Mouse (Mus musculus): Measurements from ENCODE around the gene Pde10a. TPM values are rescaled to one million over a fixed set of nuclear protein-coding genes. Genes with fewer than 3 reads are reported as not detected.

Gene Pde10a
- polyA plus RNA-seq, 1 experiment from 2014 or later: 1.4 TPM

DNA sequence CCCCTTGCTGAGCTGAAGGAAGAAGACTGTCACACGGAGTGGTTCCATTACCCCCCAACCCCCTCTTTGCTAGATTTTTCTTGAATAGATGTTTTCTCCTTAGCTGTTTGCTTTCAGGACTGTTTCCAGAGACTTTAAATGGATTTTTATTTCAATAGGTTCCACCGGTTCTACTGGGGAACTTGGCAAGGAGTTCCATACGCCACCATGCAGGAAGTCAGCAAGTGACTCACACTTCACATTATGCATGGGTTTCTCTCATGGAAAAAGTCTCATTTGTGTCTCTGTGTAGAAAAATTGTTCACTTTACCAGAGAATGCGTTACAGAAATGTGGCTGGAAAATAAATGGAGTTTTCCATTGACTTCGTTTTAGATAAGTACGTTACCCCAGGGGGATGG lies 248.2 kb downstream of the Pde10a start:
- H3K27me3 ChIP-seq (ENCODE audit: control insufficient read depth, insufficient read depth, low read length): no peaks in the 10 kb centered on the region
- no peak for ATAC-seq (ENCODE audit: insufficient number of reproducible peaks, insufficient read depth, low FRiP score, low read depth)
- H3K4me3 ChIP-seq (ENCODE audit: low read depth, low read length): no peak overlapping the region
- H3K4me2 ChIP-seq (replicated peaks; ENCODE audit: low read depth, low read length): no peak overlapping the region
- H3K9me3 ChIP-seq (ENCODE audit: control insufficient read depth, low read depth, low read length): no peaks in the 10 kb centered on the region
- 80% methylated on average over 6 of the region's 6 CpGs for WGBS
- no peak overlapping the region for H3K27ac ChIP-seq (ENCODE audit: low read length)
- H3K36me3 ChIP-seq (ENCODE audit: control insufficient read depth, insufficient read depth, low read length): no peaks in the 10 kb centered on the region
- no peaks in the 10 kb centered on the region for H3K4me1 ChIP-seq (ENCODE audit: control insufficient read depth, insufficient read depth, low read length)
- no peak overlapping the region for H3K9ac ChIP-seq (replicated peaks; ENCODE audit: low read depth, low read length)

DNA sequence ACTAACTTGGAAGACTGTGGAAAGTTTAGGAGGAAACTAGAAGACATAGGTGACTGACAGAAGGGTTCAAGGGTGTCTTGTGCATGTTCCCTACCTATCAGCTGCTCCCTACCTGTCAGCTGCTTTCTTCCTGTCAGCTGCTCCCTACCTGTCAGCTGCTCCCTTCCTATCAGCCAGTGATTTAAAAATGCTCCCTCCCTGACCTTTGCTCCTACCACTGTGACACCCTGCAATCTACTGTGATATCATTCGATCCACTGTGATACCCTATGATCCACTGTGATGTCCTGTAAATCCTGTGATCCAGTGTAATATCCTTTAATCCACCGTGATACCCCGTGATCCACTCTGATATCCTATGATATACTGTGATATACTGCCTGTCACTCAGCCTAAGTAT lies 249.1 kb downstream of the Pde10a start:
- no peaks in the 10 kb centered on the region for H3K9me3 ChIP-seq (ENCODE audit: control insufficient read depth, low read depth, low read length)
- 78% methylated on average over 3 of the region's 3 CpGs for WGBS

GRCm38 (mm10) chr17:8775571-8776161 lies 250.5 kb downstream of the Pde10a start:
- no peak overlapping the region for H3K4me2 ChIP-seq (replicated peaks; ENCODE audit: low read depth, low read length)
- no peaks in the 10 kb centered on the region for H3K36me3 ChIP-seq (ENCODE audit: control insufficient read depth, insufficient read depth, low read length)
- WGBS: 74% methylated on average over 11 of the region's 11 CpGs
- H3K9ac ChIP-seq (replicated peaks; ENCODE audit: low read depth, low read length): no peak overlapping the region
- H3K4me3 ChIP-seq (ENCODE audit: low read depth, low read length): no peak overlapping the region
- no peaks in the 10 kb centered on the region for H3K4me1 ChIP-seq (ENCODE audit: control insufficient read depth, insufficient read depth, low read length)
- H3K27ac ChIP-seq (ENCODE audit: low read length): no peak overlapping the region
- H3K27me3 ChIP-seq (ENCODE audit: control insufficient read depth, insufficient read depth, low read length): no peaks in the 10 kb centered on the region
- no peaks in the 10 kb centered on the region for H3K9me3 ChIP-seq (ENCODE audit: control insufficient read depth, low read depth, low read length)
- ATAC-seq (ENCODE audit: insufficient number of reproducible peaks, insufficient read depth, low FRiP score, low read depth): no peak

More for the DNA sequence above, 249.1 kb downstream of the Pde10a start:
- Histone ChIP-seq H3K4me3 (ENCODE audit: low read depth, low read length) (no peak overlapping the region), H3K27me3 (ENCODE audit: control insufficient read depth, insufficient read depth, low read length) (no peaks in the 10 kb centered on the region), H3K27ac (ENCODE audit: low read length) (no peak overlapping the region), H3K9ac (replicated peaks; ENCODE audit: low read depth, low read length) (no peak overlapping the region), H3K4me1 (ENCODE audit: control insufficient read depth, insufficient read depth, low read length) (no peaks in the 10 kb centered on the region), H3K4me2 (replicated peaks; ENCODE audit: low read depth, low read length) (no peak overlapping the region), H3K36me3 (ENCODE audit: control insufficient read depth, insufficient read depth, low read length) (no peaks in the 10 kb centered on the region)
- ATAC-seq (ENCODE audit: insufficient number of reproducible peaks, insufficient read depth, low FRiP score, low read depth): no peak

DNA sequence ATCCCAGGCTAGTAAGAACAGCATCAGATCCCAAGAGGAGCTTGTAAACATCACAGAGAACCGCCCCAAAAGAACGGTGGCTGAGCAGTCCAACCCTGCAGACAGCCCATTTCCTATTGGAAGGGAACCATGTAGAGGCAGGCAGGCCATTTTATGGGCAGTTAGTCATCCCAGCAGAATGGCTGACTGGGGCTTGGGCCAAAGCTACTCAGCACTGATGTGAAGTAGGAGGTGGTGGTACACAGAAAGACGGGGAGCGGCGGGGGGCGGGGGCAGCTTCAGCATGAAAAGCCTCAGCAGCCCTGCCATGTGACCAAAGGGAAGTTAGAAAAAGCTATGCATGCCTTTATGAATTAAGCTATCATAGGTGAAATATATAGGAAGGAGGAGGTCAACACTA lies 252.5 kb downstream of the Pde10a start:
- WGBS: 89% methylated on average over 6 of the region's 6 CpGs
- Histone ChIP-seq H3K27ac (ENCODE audit: low read length) (no peak overlapping the region), H3K4me1 (ENCODE audit: control insufficient read depth, insufficient read depth, low read length) (no peaks in the 10 kb centered on the region), H3K9ac (replicated peaks; ENCODE audit: low read depth, low read length) (no peak overlapping the region), H3K4me3 (ENCODE audit: low read depth, low read length) (no peak overlapping the region), H3K4me2 (replicated peaks; ENCODE audit: low read depth, low read length) (no peak overlapping the region), H3K36me3 (ENCODE audit: control insufficient read depth, insufficient read depth, low read length) (no peaks in the 10 kb centered on the region), H3K27me3 (ENCODE audit: control insufficient read depth, insufficient read depth, low read length) (no peaks in the 10 kb centered on the region), H3K9me3 (ENCODE audit: control insufficient read depth, low read depth, low read length) (no peaks in the 10 kb centered on the region)
- ATAC-seq (ENCODE audit: insufficient number of reproducible peaks, insufficient read depth, low FRiP score, low read depth): no peak

DNA sequence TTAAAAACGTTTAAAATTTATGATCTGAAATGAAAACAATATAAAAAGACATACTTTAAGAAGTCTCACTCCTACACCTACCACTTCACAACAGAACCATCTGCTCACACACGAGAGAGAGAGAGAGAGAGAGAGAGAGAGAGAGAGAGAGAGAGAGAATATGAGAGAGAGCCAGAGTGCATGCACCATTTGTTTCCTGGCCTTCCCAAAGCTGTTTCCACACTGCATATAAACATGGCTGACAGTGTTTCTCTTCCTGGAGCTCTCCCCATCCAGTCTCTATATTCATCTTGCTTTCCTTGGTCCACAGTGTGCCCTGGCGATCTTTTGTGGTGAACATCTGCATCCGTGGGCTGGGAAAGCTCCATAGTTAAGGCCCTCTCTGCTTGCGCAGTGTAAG lies 253.7 kb downstream of the Pde10a start:
- H3K9me3 ChIP-seq (ENCODE audit: control insufficient read depth, low read depth, low read length): no peaks in the 10 kb centered on the region
- no peaks in the 10 kb centered on the region for H3K4me1 ChIP-seq (ENCODE audit: control insufficient read depth, insufficient read depth, low read length)
- WGBS: 57% methylated on average over 5 of the region's 5 CpGs
- no peaks in the 10 kb centered on the region for H3K27me3 ChIP-seq (ENCODE audit: control insufficient read depth, insufficient read depth, low read length)
- no peak for ATAC-seq (ENCODE audit: insufficient number of reproducible peaks, insufficient read depth, low FRiP score, low read depth)
- H3K36me3 ChIP-seq (ENCODE audit: control insufficient read depth, insufficient read depth, low read length): no peaks in the 10 kb centered on the region
- H3K9ac ChIP-seq (replicated peaks; ENCODE audit: low read depth, low read length): no peak overlapping the region
- no peak overlapping the region for H3K4me2 ChIP-seq (replicated peaks; ENCODE audit: low read depth, low read length)
- no peak overlapping the region for H3K4me3 ChIP-seq (ENCODE audit: low read depth, low read length)
- H3K27ac ChIP-seq (ENCODE audit: low read length): no peak overlapping the region

DNA sequence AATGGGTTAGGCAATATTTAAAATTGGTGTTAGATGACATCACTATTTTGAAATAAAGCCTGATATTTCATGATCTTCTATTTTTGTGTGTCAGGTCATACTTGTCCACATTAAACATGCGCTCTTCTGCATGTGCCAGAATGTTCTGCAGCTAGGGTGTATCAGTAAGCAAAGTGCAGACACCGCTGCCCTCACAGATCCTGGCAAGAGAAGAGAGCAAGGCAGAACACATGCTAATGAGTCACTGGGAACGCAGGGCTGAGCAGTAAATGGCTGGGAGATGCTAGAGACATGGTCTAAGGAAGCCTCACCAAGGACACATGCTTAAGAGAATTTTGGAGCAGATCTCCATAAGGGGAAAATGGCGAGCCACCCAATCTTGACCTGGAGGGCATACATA lies 255.3 kb downstream of the Pde10a start:
- WGBS: 82% methylated on average over 4 of the region's 4 CpGs

GRCm38 (mm10) chr17:8781040-8781439 lies 255.9 kb downstream of the Pde10a start:
- no peaks in the 10 kb centered on the region for H3K9me3 ChIP-seq (ENCODE audit: control insufficient read depth, low read depth, low read length)
- H3K27ac ChIP-seq (ENCODE audit: low read length): no peak overlapping the region
- ATAC-seq (ENCODE audit: insufficient number of reproducible peaks, insufficient read depth, low FRiP score, low read depth): no peak
- H3K4me2 ChIP-seq (replicated peaks; ENCODE audit: low read depth, low read length): no peak overlapping the region
- no peaks in the 10 kb centered on the region for H3K27me3 ChIP-seq (ENCODE audit: control insufficient read depth, insufficient read depth, low read length)
- WGBS: 84% methylated on average over 2 of the region's 2 CpGs
- H3K36me3 ChIP-seq (ENCODE audit: control insufficient read depth, insufficient read depth, low read length): no peaks in the 10 kb centered on the region
- no peaks in the 10 kb centered on the region for H3K4me1 ChIP-seq (ENCODE audit: control insufficient read depth, insufficient read depth, low read length)
- no peak overlapping the region for H3K4me3 ChIP-seq (ENCODE audit: low read depth, low read length)
- H3K9ac ChIP-seq (replicated peaks; ENCODE audit: low read depth, low read length): no peak overlapping the region

More for the DNA sequence above, 255.3 kb downstream of the Pde10a start:
- Histone ChIP-seq H3K4me3 (ENCODE audit: low read depth, low read length) (no peak overlapping the region), H3K36me3 (ENCODE audit: control insufficient read depth, insufficient read depth, low read length) (no peaks in the 10 kb centered on the region), H3K27ac (ENCODE audit: low read length) (no peak overlapping the region), H3K9me3 (ENCODE audit: control insufficient read depth, low read depth, low read length) (no peaks in the 10 kb centered on the region), H3K27me3 (ENCODE audit: control insufficient read depth, insufficient read depth, low read length) (no peaks in the 10 kb centered on the region), H3K9ac (replicated peaks; ENCODE audit: low read depth, low read length) (no peak overlapping the region), H3K4me1 (ENCODE audit: control insufficient read depth, insufficient read depth, low read length) (no peaks in the 10 kb centered on the region), H3K4me2 (replicated peaks; ENCODE audit: low read depth, low read length) (no peak overlapping the region)
- no peak for ATAC-seq (ENCODE audit: insufficient number of reproducible peaks, insufficient read depth, low FRiP score, low read depth)

DNA sequence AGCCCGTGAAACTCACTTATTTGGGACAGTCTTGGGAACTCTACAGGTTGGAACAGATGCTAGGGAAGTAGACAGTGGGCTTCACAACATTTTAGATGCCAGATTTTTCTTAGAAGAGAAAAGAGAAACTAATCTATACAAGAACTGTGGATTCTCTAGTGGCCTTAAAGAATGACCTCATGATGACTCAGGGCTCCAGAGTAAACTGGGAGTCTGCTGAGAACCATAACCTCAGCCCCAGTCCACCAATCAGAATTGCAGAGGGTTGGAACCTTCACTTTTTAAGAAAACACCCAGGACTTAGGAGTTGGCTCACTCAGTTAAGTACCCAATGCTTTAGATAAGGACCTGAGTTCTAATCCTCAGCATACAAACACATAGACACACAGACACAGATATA lies 256.4 kb downstream of the Pde10a start:
- no peaks in the 10 kb centered on the region for H3K27me3 ChIP-seq (ENCODE audit: control insufficient read depth, insufficient read depth, low read length)
- H3K4me1 ChIP-seq (ENCODE audit: control insufficient read depth, insufficient read depth, low read length): no peaks in the 10 kb centered on the region
- no peak overlapping the region for H3K27ac ChIP-seq (ENCODE audit: low read length)
- no peak overlapping the region for H3K4me2 ChIP-seq (replicated peaks; ENCODE audit: low read depth, low read length)
- H3K36me3 ChIP-seq (ENCODE audit: control insufficient read depth, insufficient read depth, low read length): no peaks in the 10 kb centered on the region
- no peak overlapping the region for H3K4me3 ChIP-seq (ENCODE audit: low read depth, low read length)
- no peak overlapping the region for H3K9ac ChIP-seq (replicated peaks; ENCODE audit: low read depth, low read length)
- H3K9me3 ChIP-seq (ENCODE audit: control insufficient read depth, low read depth, low read length): no peaks in the 10 kb centered on the region
- ATAC-seq (ENCODE audit: insufficient number of reproducible peaks, insufficient read depth, low FRiP score, low read depth): no peak
- WGBS: 62% methylated on average over 1 of the region's 1 CpGs

DNA sequence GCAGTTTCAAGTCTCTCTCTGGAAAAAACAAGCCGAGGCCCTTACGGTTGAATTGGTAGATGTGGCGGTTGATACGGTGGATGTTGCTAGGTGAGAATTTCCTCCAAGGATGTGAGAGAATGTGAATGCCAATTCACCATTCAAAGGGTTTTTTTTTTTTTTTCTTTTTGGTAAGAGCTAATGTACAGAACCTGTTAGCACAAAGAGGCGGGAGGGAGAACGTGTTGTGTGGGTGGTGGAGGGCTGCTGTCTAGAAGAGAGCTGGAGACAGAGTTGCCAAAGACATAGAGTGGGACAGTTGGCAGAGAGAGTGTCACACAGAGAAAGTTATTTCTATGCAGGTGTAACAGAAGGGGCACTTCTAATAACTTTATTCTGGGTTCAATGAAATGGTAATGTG lies 260.7 kb downstream of the Pde10a start:
- no peak overlapping the region for H3K9ac ChIP-seq (replicated peaks; ENCODE audit: low read depth, low read length)
- H3K27ac ChIP-seq (ENCODE audit: low read length): no peak overlapping the region
- no peak overlapping the region for H3K4me2 ChIP-seq (replicated peaks; ENCODE audit: low read depth, low read length)
- H3K4me1 ChIP-seq (ENCODE audit: control insufficient read depth, insufficient read depth, low read length): no peaks in the 10 kb centered on the region
- WGBS: 91% methylated on average over 6 of the region's 6 CpGs
- H3K36me3 ChIP-seq (ENCODE audit: control insufficient read depth, insufficient read depth, low read length): no peaks in the 10 kb centered on the region
- H3K4me3 ChIP-seq (ENCODE audit: low read depth, low read length): no peak overlapping the region
- no peaks in the 10 kb centered on the region for H3K27me3 ChIP-seq (ENCODE audit: control insufficient read depth, insufficient read depth, low read length)
- no peak for ATAC-seq (ENCODE audit: insufficient number of reproducible peaks, insufficient read depth, low FRiP score, low read depth)
- no peaks in the 10 kb centered on the region for H3K9me3 ChIP-seq (ENCODE audit: control insufficient read depth, low read depth, low read length)

Data from stomach, embryonic 14.5 days (tissue).